Mouse (Mus musculus) small intestine, adult 2 months (tissue): ENCODE measurements around the gene Pde12.
"Not testable (repeated sequence)": the region's sequence is repeated elsewhere in the genome, so short reads cannot be mapped to it uniquely, and the experiment has no call there.

ENCODE experiments used
- CTCF ChIP-seq: fragments of 200-500 bp; IDR thresholded peaks from 2 replicates; pipeline ENCODE4 v1.5.1; 2012; ENCODE audit warnings: low read depth, mild to moderate bottlenecking, control low read depth, inconsistent platforms, low read length, moderate library complexity, mixed read lengths; ENCODE audit not compliant: insufficient replicate concordance, insufficient read length; ENCODE audit errors: extremely low read depth
- POLR2A ChIP-seq: fragments of 200-500 bp; IDR thresholded peaks from 2 replicates; pipeline ENCODE4 v1.6.1; 2012; ENCODE audit warnings: low read depth, mild to moderate bottlenecking, control low read depth, inconsistent platforms, low read length, moderate library complexity

DNA sequence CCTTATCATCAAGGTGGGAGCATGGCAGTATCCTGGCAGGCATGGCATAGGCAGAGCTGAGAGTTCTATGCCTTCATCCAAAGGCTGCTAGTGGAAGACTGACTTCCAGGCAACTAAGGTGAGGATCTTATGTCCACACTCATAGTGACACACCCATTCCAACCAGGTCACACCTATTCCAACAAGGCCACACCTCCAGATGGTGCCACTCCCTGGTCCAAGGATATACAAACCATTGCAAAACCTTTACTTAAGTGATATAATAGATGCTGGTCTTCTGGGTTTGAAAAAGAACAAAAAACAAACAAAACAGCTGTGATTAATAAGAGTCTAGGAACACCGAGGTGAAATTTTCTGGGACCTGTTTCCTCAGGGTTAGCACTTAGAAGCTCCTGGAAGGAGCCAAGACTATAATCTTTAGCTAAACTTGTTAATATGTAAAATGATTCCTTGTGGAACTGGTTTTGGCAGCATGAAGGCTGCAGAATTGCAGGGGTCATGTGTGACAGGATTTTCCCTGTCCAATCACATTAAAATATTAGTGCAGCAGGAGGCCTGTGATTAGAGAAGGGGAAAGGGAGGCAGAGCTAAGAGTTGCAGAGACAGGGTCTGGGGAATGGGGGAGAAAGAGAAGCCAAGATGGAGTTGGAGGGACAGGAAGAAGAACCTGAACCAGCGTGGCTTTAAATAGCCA, 4.9 kb upstream of the Pde12 start:
- TF ChIP-seq CTCF, POLR2A: not testable (repeated sequence)
